Mouse (Mus musculus): Measurements from ENCODE around the gene Kmt2e. TPM values are rescaled to one million over a fixed set of nuclear protein-coding genes. Genes with fewer than 3 reads are reported as not detected.
"Not testable (repeated sequence)": the region's sequence is repeated elsewhere in the genome, so short reads cannot be mapped to it uniquely, and the experiment has no call there.

Gene Kmt2e
- polyA plus RNA-seq, 1 experiment from 2014 or later, result 178 TPM

- not testable (repeated sequence) for H3K4me3 ChIP-seq (replicated peaks); H3K4me2 ChIP-seq (replicated peaks); H3K9ac ChIP-seq (replicated peaks); H3K36me3 ChIP-seq; H3K27ac ChIP-seq; ATAC-seq; H3K4me1 ChIP-seq (replicated peaks); H3K9me3 ChIP-seq; H3K27me3 ChIP-seq
- 75% methylated on average over 3 of the region's 3 CpGs for WGBS
These were observed 119.1 kb downstream of the Kmt2e start for GRCm38 (mm10) chr5:23553338-23553737.
